Mouse (Mus musculus): ENCODE results near the gene Csf2. TPM values are rescaled to one million over a fixed set of nuclear protein-coding genes. Genes with fewer than 3 reads are reported as not detected.
A peak's percentile ranks its signal among the peaks of the same experiment; 100 is the strongest.

Csf2 gene
- polyA plus RNA-seq, 1 experiment from 2014 or later: not detected

GRCm38 (mm10) chr11:54269191-54269896 lies 19.9 kb upstream of the Csf2 start:
- no peaks in the 10 kb centered on the region for H3K27me3 ChIP-seq (ENCODE audit: control insufficient read depth, insufficient read depth, low read length)
- no peak overlapping the region for H3K27ac ChIP-seq
- no peak overlapping the region for H3K9ac ChIP-seq
- DNase-seq (ENCODE audit: low spot score): no peak
- ATAC-seq (ENCODE audit: low FRiP score): no peak
- H3K36me3 ChIP-seq (replicated peaks; ENCODE audit: control insufficient read depth, insufficient read depth): no peaks in the 10 kb centered on the region
- H3K9me3 ChIP-seq (ENCODE audit: control insufficient read depth, low read length): no peaks in the 10 kb centered on the region
- H3K4me3 ChIP-seq (replicated peaks; ENCODE audit: low read length): no peak overlapping the region
- H3K4me2 ChIP-seq (replicated peaks): no peak overlapping the region
- no peaks in the 10 kb centered on the region for H3K4me1 ChIP-seq (replicated peaks; ENCODE audit: control insufficient read depth, insufficient read depth, low read length)
- WGBS: 80% methylated on average over 3 of the region's 3 CpGs

DNA sequence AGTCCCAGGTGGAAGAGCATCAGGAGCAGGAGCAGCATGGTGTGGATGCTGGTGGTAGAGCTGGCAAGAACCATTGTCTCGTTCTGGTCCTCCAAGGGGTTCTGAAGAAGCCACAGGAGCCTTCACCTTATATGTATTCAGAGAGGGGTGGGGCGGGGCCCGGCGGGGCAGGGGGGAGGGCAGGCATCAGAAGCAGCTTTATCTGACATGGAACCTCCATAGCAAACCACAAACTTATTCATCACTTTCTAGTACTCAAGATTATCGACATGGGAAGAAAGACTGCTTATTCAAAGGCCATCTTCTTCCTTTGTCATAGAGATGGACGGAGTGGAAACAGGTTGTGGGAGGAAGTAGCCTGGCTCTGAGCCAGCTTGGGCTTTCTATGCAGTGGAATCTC lies 17.7 kb upstream of the Csf2 start, which contains the start of gene Il3:
Gene Il3 (minus strand): TSS at position 101 of the 400 bp plus-strand sequence.
- H3K4me3 ChIP-seq (replicated peaks; ENCODE audit: low read length): no peak within 1 kb of the TSS
- no peaks in the 10 kb centered on the region for H3K27me3 ChIP-seq (ENCODE audit: control insufficient read depth, insufficient read depth, low read length)
- no peak for ATAC-seq (ENCODE audit: low FRiP score)
- H3K4me2 ChIP-seq (replicated peaks): no peak within 1 kb of the TSS
- 88% methylated on average over 6 of the region's 6 CpGs for WGBS
- no peak within 1 kb of the TSS for H3K9ac ChIP-seq
- H3K36me3 ChIP-seq (replicated peaks; ENCODE audit: control insufficient read depth, insufficient read depth): no peaks in the 10 kb centered on the region
- H3K27ac ChIP-seq: no peak within 1 kb of the TSS
- no peaks in the 10 kb centered on the region for H3K4me1 ChIP-seq (replicated peaks; ENCODE audit: control insufficient read depth, insufficient read depth, low read length)
- no peak for DNase-seq (ENCODE audit: low spot score)
- no peaks in the 10 kb centered on the region for H3K9me3 ChIP-seq (ENCODE audit: control insufficient read depth, low read length)

GRCm38 (mm10) chr11:54264542-54264941 lies 15.1 kb upstream of the Csf2 start:
- no peaks in the 10 kb centered on the region for H3K9me3 ChIP-seq (ENCODE audit: control insufficient read depth, low read length)
- ATAC-seq (ENCODE audit: low FRiP score) (no peak), DNase-seq (ENCODE audit: low spot score) (peak; percentile 75)
- no peaks in the 10 kb centered on the region for H3K36me3 ChIP-seq (replicated peaks; ENCODE audit: control insufficient read depth, insufficient read depth)
- no peak overlapping the region for H3K27ac ChIP-seq
- WGBS: 52% methylated on average over 2 of the region's 2 CpGs
- H3K4me1 ChIP-seq (replicated peaks; ENCODE audit: control insufficient read depth, insufficient read depth, low read length): no peaks in the 10 kb centered on the region
- H3K4me2 ChIP-seq (replicated peaks): no peak overlapping the region
- no peak overlapping the region for H3K4me3 ChIP-seq (replicated peaks; ENCODE audit: low read length)
- no peak overlapping the region for H3K9ac ChIP-seq
- no peaks in the 10 kb centered on the region for H3K27me3 ChIP-seq (ENCODE audit: control insufficient read depth, insufficient read depth, low read length)

DNA sequence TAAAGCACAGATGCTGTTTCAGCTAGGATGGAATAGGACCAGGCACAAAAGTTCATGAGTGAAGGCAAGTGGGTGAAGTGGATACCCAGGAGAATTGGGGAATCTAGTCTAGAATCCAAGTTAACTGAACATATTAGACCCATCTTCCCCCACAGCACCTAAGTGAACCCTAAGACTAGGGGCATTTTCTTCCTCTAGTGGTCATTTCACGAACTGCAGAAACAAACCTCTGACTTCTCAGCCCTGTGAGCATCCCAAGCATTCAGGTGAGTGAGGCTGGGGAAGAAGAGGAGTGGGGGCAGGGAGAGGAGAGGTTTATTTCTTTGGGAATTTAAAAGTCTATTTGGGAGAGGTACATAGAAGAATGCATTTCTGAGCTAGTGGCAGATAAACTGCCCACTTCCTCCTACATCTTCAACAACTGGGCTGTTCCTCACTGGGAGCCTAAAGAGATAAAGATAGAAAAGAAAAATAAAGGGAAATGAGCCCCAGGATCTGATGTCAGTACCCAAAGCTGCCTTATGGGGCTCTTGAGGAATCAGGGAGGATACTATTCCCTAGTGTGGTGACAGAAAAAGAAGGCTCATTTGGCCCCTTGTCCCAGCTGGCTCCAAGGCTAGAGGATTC lies 14.1 kb upstream of the Csf2 start:
- Histone ChIP-seq H3K4me1 (replicated peaks; ENCODE audit: control insufficient read depth, insufficient read depth, low read length) (no peaks in the 10 kb centered on the region), H3K27me3 (ENCODE audit: control insufficient read depth, insufficient read depth, low read length) (no peaks in the 10 kb centered on the region), H3K9me3 (ENCODE audit: control insufficient read depth, low read length) (no peaks in the 10 kb centered on the region), H3K27ac (no peak overlapping the region), H3K36me3 (replicated peaks; ENCODE audit: control insufficient read depth, insufficient read depth) (no peaks in the 10 kb centered on the region), H3K4me2 (replicated peaks) (no peak overlapping the region), H3K9ac (no peak overlapping the region), H3K4me3 (replicated peaks; ENCODE audit: low read length) (no peak overlapping the region)
- WGBS: 0% methylated on average over 1 of the region's 1 CpGs
- no peak for DNase-seq (ENCODE audit: low spot score)
- no peak for ATAC-seq (ENCODE audit: low FRiP score)

- H3K4me1 ChIP-seq (replicated peaks; ENCODE audit: control insufficient read depth, insufficient read depth, low read length): no peaks in the 10 kb centered on the region
- H3K36me3 ChIP-seq (replicated peaks; ENCODE audit: control insufficient read depth, insufficient read depth): no peaks in the 10 kb centered on the region
- ATAC-seq (ENCODE audit: low FRiP score): peak; percentile 78; the same call in 1 of the 2 replicates
- DNase-seq (ENCODE audit: low spot score): peak; percentile 81
- H3K27me3 ChIP-seq (ENCODE audit: control insufficient read depth, insufficient read depth, low read length): no peaks in the 10 kb centered on the region
- H3K4me2 ChIP-seq (replicated peaks): no peak overlapping the region
- H3K27ac ChIP-seq: no peak overlapping the region
- H3K9me3 ChIP-seq (ENCODE audit: control insufficient read depth, low read length): no peaks in the 10 kb centered on the region
- WGBS: 37% methylated on average over 3 of the region's 3 CpGs
- H3K9ac ChIP-seq: no peak overlapping the region
- no peak overlapping the region for H3K4me3 ChIP-seq (replicated peaks; ENCODE audit: low read length)
Measured at GRCm38 (mm10) chr11:54256624-54257376, 7.3 kb upstream of the Csf2 start.

DNA sequence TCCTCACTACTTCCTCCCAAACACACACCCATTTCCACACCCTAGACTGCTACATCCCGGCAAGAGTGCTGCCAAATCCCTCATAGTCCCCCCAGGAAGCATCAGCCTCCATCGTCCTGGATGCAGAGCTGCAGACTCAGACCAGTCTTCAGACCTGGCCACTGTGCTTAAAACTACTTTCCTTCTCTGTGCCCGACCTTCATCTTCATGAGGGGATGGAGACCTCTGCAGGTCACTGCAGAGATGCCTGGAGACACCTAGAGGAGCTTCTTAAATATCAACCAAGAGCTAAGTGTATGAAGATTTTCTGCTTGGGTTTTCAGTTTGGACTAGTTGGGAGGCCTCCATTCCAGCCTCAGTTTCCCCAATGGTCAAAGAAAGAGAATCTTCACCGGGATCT lies 4.6 kb upstream of the Csf2 start:
- no peaks in the 10 kb centered on the region for H3K9me3 ChIP-seq (ENCODE audit: control insufficient read depth, low read length)
- no peaks in the 10 kb centered on the region for H3K27me3 ChIP-seq (ENCODE audit: control insufficient read depth, insufficient read depth, low read length)
- no peak overlapping the region for H3K27ac ChIP-seq
- no peak for DNase-seq (ENCODE audit: low spot score)
- ATAC-seq (ENCODE audit: low FRiP score): no peak
- H3K4me2 ChIP-seq (replicated peaks): no peak overlapping the region
- H3K9ac ChIP-seq: no peak overlapping the region
- 69% methylated on average over 4 of the region's 4 CpGs for WGBS
- no peaks in the 10 kb centered on the region for H3K36me3 ChIP-seq (replicated peaks; ENCODE audit: control insufficient read depth, insufficient read depth)
- H3K4me3 ChIP-seq (replicated peaks; ENCODE audit: low read length): no peak overlapping the region
- no peaks in the 10 kb centered on the region for H3K4me1 ChIP-seq (replicated peaks; ENCODE audit: control insufficient read depth, insufficient read depth, low read length)

- DNase-seq (ENCODE audit: low spot score): no peak
Measured at GRCm38 (mm10) chr11:54250575-54250974, 1.1 kb upstream of the Csf2 start.

GRCm38 (mm10) chr11:54249748-54250147 lies 281 bp upstream of the Csf2 start:
- H3K9me3 ChIP-seq (ENCODE audit: control insufficient read depth, low read length): no peaks in the 10 kb centered on the region
- WGBS: 86% methylated on average over 3 of the region's 3 CpGs
- no peak for ATAC-seq (ENCODE audit: low FRiP score)
- no peak overlapping the region for H3K4me3 ChIP-seq (replicated peaks; ENCODE audit: low read length)
- DNase-seq (ENCODE audit: low spot score): no peak
- H3K27me3 ChIP-seq (ENCODE audit: control insufficient read depth, insufficient read depth, low read length): no peaks in the 10 kb centered on the region
- H3K9ac ChIP-seq: no peak overlapping the region
- no peak overlapping the region for H3K4me2 ChIP-seq (replicated peaks)
- no peaks in the 10 kb centered on the region for H3K4me1 ChIP-seq (replicated peaks; ENCODE audit: control insufficient read depth, insufficient read depth, low read length)
- no peak overlapping the region for H3K27ac ChIP-seq
- no peaks in the 10 kb centered on the region for H3K36me3 ChIP-seq (replicated peaks; ENCODE audit: control insufficient read depth, insufficient read depth)

More at GRCm38 (mm10) chr11:54250575-54250974, 1.1 kb upstream of the Csf2 start:
- no peak overlapping the region for H3K4me2 ChIP-seq (replicated peaks)
- H3K4me1 ChIP-seq (replicated peaks; ENCODE audit: control insufficient read depth, insufficient read depth, low read length): no peaks in the 10 kb centered on the region
- H3K4me3 ChIP-seq (replicated peaks; ENCODE audit: low read length): no peak overlapping the region
- no peak for ATAC-seq (ENCODE audit: low FRiP score)
- H3K36me3 ChIP-seq (replicated peaks; ENCODE audit: control insufficient read depth, insufficient read depth): no peaks in the 10 kb centered on the region
- no peak overlapping the region for H3K27ac ChIP-seq
- H3K27me3 ChIP-seq (ENCODE audit: control insufficient read depth, insufficient read depth, low read length): no peaks in the 10 kb centered on the region
- H3K9ac ChIP-seq: no peak overlapping the region
- 92% methylated on average over 11 of the region's 11 CpGs for WGBS
- no peaks in the 10 kb centered on the region for H3K9me3 ChIP-seq (ENCODE audit: control insufficient read depth, low read length)

GRCm38 (mm10) chr11:54247251-54247950 lies 2.1 kb downstream of the Csf2 start:
- no peaks in the 10 kb centered on the region for H3K9me3 ChIP-seq (ENCODE audit: control insufficient read depth, low read length)
- no peak for DNase-seq (ENCODE audit: low spot score)
- no peaks in the 10 kb centered on the region for H3K4me1 ChIP-seq (replicated peaks; ENCODE audit: control insufficient read depth, insufficient read depth, low read length)
- H3K4me2 ChIP-seq (replicated peaks): no peak overlapping the region
- WGBS: 86% methylated on average over 10 of the region's 10 CpGs
- no peaks in the 10 kb centered on the region for H3K27me3 ChIP-seq (ENCODE audit: control insufficient read depth, insufficient read depth, low read length)
- no peak overlapping the region for H3K9ac ChIP-seq
- no peak for ATAC-seq (ENCODE audit: low FRiP score)
- no peaks in the 10 kb centered on the region for H3K36me3 ChIP-seq (replicated peaks; ENCODE audit: control insufficient read depth, insufficient read depth)
- no peak overlapping the region for H3K27ac ChIP-seq
- no peak overlapping the region for H3K4me3 ChIP-seq (replicated peaks; ENCODE audit: low read length)

All from hindbrain, embryonic 14.5 days (tissue).